Mouse (Mus musculus) hindbrain, embryonic 12.5 days (tissue): ENCODE measurements at regions not wholly inside any gene's neighbourhood (a gene's known extent, or its start where the extent isn't known, plus 50 kb on each side); places are given as distances from the start of the nearest gene placed in this dataset.

Source experiments
- ATAC-seq: fragments of 200-750 bp; cut with Nextera tagmentation; 2 replicates; pipeline ENCODE4 v1.8.0; 2017; ENCODE audit warnings: moderate TSS enrichment; ENCODE audit not compliant: low FRiP score
- H3K27ac ChIP-seq: fragments of 300-500 bp; sonication (generic); 2 replicates; pipeline ENCODE4 v1.5.1; 2016; ENCODE audit warnings: mild to moderate bottlenecking
- H3K27me3 ChIP-seq: fragments of 300-500 bp; sonication (generic); 2 replicates; pipeline ENCODE4 v1.6.1; 2016; ENCODE audit warnings: mild to moderate bottlenecking
- H3K36me3 ChIP-seq: fragments of 300-500 bp; sonication (generic); 2 replicates; pipeline ENCODE4 v1.6.1; 2016; ENCODE audit warnings: mild to moderate bottlenecking
- H3K4me1 ChIP-seq: fragments of 300-500 bp; sonication (generic); 2 replicates; pipeline ENCODE4 v1.6.1; 2016
- H3K4me2 ChIP-seq: fragments of 300-500 bp; sonication (generic); replicated peaks from 2 replicates; pipeline ENCODE4 v1.6.1; 2016; ENCODE audit warnings: mild to moderate bottlenecking
- H3K4me3 ChIP-seq: fragments of 300-500 bp; sonication (generic); 2 replicates; pipeline ENCODE4 v1.5.1; 2016; ENCODE audit warnings: mild to moderate bottlenecking
- H3K9ac ChIP-seq: fragments of 300-500 bp; sonication (generic); 2 replicates; pipeline ENCODE4 v1.6.1; 2016; ENCODE audit warnings: mild to moderate bottlenecking, moderate library complexity
- H3K9me3 ChIP-seq: fragments of 300-500 bp; sonication (generic); replicated peaks from 2 replicates; pipeline ENCODE4 v1.6.1; 2016; ENCODE audit warnings: mild to moderate bottlenecking
- WGBS: fragments of 180-500 bp; shearing (Covaris S2); methylation state at CpG from one replicate; pipeline ENCODE4 v1.1.7; 2016; 5-methylcytosine and 5-hydroxymethylcytosine counted together

DNA sequence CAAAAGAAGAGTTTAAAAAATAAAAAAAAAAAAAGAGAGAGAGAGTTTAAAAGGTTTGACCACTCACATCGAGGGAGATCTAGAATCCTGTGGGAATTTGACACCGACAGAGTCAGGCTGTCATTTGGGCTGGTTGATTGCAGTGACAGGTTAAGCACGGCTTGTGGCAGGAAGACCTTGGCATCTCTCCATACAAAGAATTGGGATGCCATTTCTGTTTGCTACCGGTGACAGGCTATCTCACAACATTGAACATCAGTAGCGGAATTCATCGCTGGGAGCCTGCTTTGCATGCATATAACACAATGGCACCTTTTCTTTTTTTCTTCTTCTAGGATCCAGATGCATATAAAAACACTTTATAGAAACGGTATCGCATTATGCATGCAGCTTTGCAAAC is 53.7 kb upstream of the Gm26657 start:
- 66% methylated on average over 8 of the region's 8 CpGs for WGBS
- Histone ChIP-seq H3K36me3 (no peaks in the 10 kb centered on the region), H3K4me2 (no peak overlapping the region), H3K4me3 (no peak overlapping the region), H3K4me1 (no peaks in the 10 kb centered on the region; the same call in 1 of the 2 replicates), H3K9me3 (no peaks in the 10 kb centered on the region), H3K27ac (no peak overlapping the region), H3K27me3 (no peaks in the 10 kb centered on the region), H3K9ac (no peak overlapping the region)
- ATAC-seq: no peak

DNA sequence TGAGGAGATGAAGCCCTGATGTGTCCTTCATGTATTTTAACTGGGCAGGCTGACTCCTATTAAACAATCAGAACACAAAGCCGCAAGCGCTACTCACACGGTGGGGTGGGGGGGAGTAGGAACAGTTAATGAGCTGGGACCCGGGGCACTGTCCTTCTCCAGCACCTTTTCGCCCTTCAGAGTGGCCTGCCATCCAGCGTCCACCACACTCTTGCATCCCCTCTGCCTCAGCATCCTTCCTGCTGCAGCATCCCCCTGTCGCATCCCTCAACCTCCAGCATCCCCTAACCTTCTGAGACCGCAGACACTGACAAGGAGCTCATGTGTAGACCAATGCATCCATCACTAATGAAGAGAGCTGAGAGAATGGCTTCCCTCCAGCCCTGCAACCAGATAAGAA is 54.2 kb upstream of the Gm26657 start:
- 69% methylated on average over 8 of the region's 8 CpGs for WGBS
- no peak for ATAC-seq
- Histone ChIP-seq H3K36me3 (no peaks in the 10 kb centered on the region), H3K27ac (no peak overlapping the region), H3K9me3 (no peaks in the 10 kb centered on the region), H3K27me3 (no peaks in the 10 kb centered on the region), H3K9ac (no peak overlapping the region), H3K4me3 (no peak overlapping the region), H3K4me2 (peak overlapping the region; percentile 36), H3K4me1 (no peaks in the 10 kb centered on the region; the same call in 1 of the 2 replicates)

DNA sequence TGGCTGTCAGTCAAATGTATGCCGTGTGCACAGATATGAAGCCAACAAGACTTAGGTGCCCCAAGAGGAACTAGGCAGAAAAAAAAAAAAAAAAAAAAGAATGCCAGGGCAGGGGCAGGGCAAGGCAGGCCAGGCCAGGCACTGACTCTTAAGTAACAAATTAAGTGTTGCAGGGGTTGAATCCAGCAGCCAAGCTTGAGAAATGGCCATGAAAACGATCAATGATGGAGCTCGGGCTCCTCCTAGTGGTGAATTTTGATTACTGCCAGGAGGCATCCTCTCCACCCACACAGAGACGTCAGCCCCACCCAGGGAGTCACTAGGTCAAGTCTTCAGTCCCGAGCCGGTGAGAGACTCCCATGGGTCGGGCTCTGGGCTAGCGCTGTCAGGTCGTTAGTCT is 54.7 kb upstream of the Gm26657 start:
- no peaks in the 10 kb centered on the region for H3K27me3 ChIP-seq
- no peak overlapping the region for H3K4me3 ChIP-seq
- H3K9ac ChIP-seq: no peak overlapping the region
- H3K4me1 ChIP-seq: no peaks in the 10 kb centered on the region; the same call in 1 of the 2 replicates
- peak; percentile 63 for ATAC-seq
- no peaks in the 10 kb centered on the region for H3K9me3 ChIP-seq
- WGBS: 9% methylated on average over 9 of the region's 9 CpGs
- peak overlapping the region; percentile 36 for H3K4me2 ChIP-seq
- H3K36me3 ChIP-seq: no peaks in the 10 kb centered on the region
- no peak overlapping the region for H3K27ac ChIP-seq

DNA sequence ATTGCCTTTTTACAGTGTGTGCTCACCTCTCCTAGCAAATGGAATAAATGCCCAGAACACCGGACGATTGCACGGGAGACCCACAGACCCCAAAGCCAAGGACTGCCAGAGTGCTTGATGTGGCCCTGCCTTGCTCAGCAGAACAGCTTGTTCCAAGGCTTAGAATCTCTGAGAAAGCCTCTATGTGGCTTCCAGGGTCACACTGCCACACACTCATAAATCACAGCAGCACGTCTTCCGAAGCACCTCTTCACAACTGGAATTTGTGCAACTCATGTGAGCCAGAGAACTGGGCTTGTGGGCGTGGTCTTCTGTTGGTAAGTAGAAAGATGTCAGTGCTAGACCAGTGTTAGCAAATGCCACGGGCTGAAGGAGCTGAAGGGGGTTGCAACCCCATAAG is 55.8 kb upstream of the Gm26657 start:
- Histone ChIP-seq H3K36me3 (no peaks in the 10 kb centered on the region), H3K27me3 (no peaks in the 10 kb centered on the region), H3K9ac (no peak overlapping the region), H3K9me3 (no peaks in the 10 kb centered on the region), H3K4me1 (no peaks in the 10 kb centered on the region; the same call in 1 of the 2 replicates), H3K4me3 (no peak overlapping the region), H3K27ac (no peak overlapping the region), H3K4me2 (no peak overlapping the region)
- no peak for ATAC-seq
- whole genome bisulfite sequencing: 88% methylated on average over 7 of the region's 7 CpGs

DNA sequence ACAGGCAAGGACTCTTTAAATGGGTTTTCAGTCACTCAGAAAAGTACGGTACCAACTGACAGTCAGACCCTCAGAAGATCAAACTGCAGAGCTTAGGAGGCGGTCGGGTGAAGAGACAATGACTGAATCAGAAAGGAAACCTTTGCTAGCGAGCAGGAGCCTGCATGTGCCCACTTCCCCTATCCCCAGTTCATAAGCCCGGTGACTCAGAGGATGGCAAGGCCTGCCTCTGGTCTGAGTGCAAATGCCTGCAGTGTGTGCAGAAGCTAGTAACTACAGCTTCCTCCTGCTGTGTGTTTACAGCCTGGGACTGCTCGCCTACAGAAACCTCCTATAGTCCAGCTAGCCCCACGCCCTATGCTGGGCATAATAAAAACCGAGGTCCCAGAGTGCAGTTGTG is 58.7 kb upstream of the Gm26657 start:
- Histone ChIP-seq H3K27ac (no peak overlapping the region), H3K9ac (no peak overlapping the region), H3K9me3 (no peaks in the 10 kb centered on the region), H3K27me3 (no peaks in the 10 kb centered on the region), H3K36me3 (no peaks in the 10 kb centered on the region), H3K4me1 (no peaks in the 10 kb centered on the region; the same call in 1 of the 2 replicates), H3K4me2 (no peak overlapping the region), H3K4me3 (no peak overlapping the region)
- ATAC-seq: no peak
- WGBS: 77% methylated on average over 8 of the region's 8 CpGs

DNA sequence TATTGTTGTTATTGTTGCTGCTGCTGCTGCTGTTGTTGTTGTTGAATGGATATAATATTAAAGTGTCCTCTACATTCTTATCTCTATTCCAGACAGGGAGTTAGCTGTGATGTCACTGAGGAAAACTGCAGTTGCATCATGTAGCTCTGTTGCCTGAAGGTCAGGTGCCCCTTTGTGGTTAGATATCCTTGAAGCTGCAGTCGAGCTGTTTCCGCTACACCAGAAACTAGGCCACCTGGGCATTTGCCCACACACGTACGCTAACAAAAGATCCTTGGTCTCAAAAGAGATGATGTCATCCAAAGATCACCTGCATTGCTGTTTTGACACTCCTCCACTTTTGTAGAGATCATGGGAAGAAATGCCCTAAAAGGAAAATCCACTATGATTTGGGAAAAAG is 66.0 kb upstream of the Gm26657 start:
- Histone ChIP-seq H3K4me3 (no peak overlapping the region), H3K4me2 (no peak overlapping the region), H3K4me1 (no peaks in the 10 kb centered on the region), H3K9ac (no peak overlapping the region), H3K27ac (no peak overlapping the region), H3K27me3 (no peaks in the 10 kb centered on the region), H3K9me3 (peaks cover 4% of the 10 kb centered on the region; the same call in 1 of the 2 replicates), H3K36me3 (no peaks in the 10 kb centered on the region)
- ATAC-seq: no peak
- WGBS: 94% methylated on average over 4 of the region's 4 CpGs

DNA sequence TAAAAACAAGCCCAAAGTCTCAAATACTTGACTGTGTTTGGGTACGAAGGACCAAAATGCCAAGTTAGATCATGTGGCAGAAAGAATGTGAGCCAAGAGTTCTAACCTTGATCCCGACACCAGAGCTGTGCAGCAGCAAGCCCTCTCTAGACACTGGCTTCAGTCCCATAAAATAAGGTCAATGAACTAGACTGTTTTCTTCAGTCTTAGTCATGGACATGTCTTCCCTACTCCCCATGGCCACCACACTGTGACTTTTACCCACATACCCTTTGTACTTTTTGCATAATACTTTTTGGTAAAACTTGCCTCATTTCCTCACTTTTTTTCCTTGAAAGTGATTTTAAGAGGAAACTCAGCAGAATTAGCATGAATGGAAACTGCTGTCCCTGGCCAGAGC is 74.9 kb upstream of the Gm26657 start:
- Histone ChIP-seq H3K27ac (no peak overlapping the region), H3K4me3 (no peak overlapping the region), H3K9ac (no peak overlapping the region), H3K27me3 (no peaks in the 10 kb centered on the region), H3K4me1 (no peaks in the 10 kb centered on the region), H3K9me3 (no peaks in the 10 kb centered on the region), H3K4me2 (no peak overlapping the region), H3K36me3 (no peaks in the 10 kb centered on the region)
- WGBS: 85% methylated on average over 2 of the region's 2 CpGs
- ATAC-seq: no peak

DNA sequence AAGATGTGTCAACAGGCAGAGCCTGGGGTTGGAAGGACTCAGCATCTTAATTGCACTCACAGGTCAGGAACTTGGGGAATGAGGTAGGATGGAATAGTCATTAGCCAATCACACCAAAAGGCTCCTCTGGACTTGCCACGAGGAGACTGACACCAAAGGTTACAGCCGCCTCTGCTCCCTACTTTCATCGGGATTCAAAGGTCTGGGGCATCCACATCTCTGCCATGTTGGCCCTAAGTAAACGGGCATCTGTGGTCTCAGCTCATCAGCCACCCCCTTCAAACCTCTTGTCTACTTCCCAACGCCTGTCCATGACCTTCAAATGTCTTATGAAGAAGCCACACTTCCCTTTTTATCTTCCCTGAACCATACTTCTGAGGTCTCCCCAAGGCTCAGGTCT is 78.1 kb upstream of the Gm26657 start:
- Histone ChIP-seq H3K4me3 (no peak overlapping the region), H3K9ac (no peak overlapping the region), H3K4me2 (no peak overlapping the region), H3K36me3 (no peaks in the 10 kb centered on the region), H3K4me1 (no peaks in the 10 kb centered on the region), H3K27ac (no peak overlapping the region), H3K27me3 (no peaks in the 10 kb centered on the region), H3K9me3 (no peaks in the 10 kb centered on the region)
- WGBS: 69% methylated on average over 5 of the region's 5 CpGs
- ATAC-seq: no peak

DNA sequence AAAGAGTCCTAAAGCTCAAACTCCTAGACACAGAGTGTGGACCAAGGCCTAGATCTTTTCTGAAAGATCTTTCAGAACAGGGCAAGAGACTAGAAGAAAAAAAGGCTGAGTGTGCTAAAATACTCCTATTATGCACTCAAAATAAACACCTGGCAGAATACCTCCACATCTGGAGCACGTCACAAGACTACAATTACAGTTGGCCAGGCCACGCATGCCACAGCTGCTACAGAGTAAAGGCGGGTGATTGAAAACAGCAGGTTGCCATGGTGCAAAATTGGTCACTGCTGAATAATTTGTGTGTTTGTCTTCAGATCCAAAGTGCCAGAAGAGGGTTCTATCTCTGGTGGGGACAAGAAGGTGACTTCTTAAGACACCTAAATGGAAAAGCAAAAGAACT is 82.8 kb upstream of the Gm26657 start:
- H3K36me3 ChIP-seq: no peaks in the 10 kb centered on the region
- H3K27ac ChIP-seq: no peak overlapping the region
- no peak overlapping the region for H3K4me2 ChIP-seq
- H3K9ac ChIP-seq: no peak overlapping the region
- H3K4me3 ChIP-seq: no peak overlapping the region
- no peaks in the 10 kb centered on the region for H3K27me3 ChIP-seq
- no peaks in the 10 kb centered on the region for H3K9me3 ChIP-seq
- ATAC-seq: no peak
- H3K4me1 ChIP-seq: peaks cover 4% of the 10 kb centered on the region; the same call in 1 of the 2 replicates
- 76% methylated on average over 3 of the region's 3 CpGs for WGBS

DNA sequence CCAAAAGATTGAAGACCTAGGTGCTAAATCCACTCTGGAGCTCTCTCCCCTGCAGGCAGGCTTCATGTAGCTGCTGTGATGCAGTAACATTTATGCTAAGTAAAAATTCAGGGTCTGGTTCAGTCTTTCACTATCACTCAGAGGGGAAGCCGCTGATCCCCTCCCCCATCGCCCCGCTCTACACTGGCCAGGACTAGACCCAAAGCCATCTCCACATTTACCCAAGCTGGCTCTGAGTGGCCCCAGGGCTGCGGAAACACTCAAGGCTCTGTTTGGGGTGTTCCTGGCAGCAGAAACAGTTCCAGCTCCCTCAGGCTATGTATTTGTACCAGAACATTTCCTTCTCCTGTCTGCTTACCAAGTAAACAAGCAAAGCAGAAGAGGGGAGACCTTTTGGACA is 85.5 kb upstream of the Gm26657 start:
- Histone ChIP-seq H3K36me3 (no peaks in the 10 kb centered on the region), H3K27ac (no peak overlapping the region), H3K4me1 (peaks cover 4% of the 10 kb centered on the region; the same call in 1 of the 2 replicates), H3K9ac (no peak overlapping the region), H3K27me3 (no peaks in the 10 kb centered on the region), H3K9me3 (no peaks in the 10 kb centered on the region), H3K4me2 (no peak overlapping the region), H3K4me3 (no peak overlapping the region)
- no peak for ATAC-seq
- 81% methylated on average over 4 of the region's 4 CpGs for WGBS

DNA sequence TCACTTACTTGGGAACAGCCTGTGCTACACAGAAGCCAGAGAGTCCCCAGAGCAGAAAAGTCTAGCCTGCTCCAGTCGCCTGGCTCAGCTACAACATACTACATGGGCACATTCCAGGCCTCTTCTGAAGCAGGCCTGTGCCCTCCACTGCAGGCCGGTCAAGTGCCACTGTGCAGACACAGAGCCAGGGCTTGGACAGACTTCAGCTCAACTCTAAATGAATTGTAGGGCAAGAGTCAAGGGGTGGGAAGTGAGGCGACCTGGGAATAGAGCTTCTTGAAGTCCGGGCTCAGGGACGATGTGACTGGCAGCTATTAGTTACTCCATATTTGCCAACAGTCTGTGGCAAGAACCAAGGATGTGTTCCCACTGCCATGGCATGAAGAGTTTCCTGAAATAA is 87.1 kb upstream of the Gm26657 start:
- Histone ChIP-seq H3K27me3 (no peaks in the 10 kb centered on the region), H3K4me1 (peaks cover 4% of the 10 kb centered on the region; the same call in 1 of the 2 replicates), H3K9me3 (no peaks in the 10 kb centered on the region), H3K9ac (no peak overlapping the region), H3K27ac (no peak overlapping the region), H3K4me3 (no peak overlapping the region), H3K4me2 (no peak overlapping the region), H3K36me3 (no peaks in the 10 kb centered on the region)
- ATAC-seq: no peak
- WGBS: 89% methylated on average over 5 of the region's 5 CpGs

DNA sequence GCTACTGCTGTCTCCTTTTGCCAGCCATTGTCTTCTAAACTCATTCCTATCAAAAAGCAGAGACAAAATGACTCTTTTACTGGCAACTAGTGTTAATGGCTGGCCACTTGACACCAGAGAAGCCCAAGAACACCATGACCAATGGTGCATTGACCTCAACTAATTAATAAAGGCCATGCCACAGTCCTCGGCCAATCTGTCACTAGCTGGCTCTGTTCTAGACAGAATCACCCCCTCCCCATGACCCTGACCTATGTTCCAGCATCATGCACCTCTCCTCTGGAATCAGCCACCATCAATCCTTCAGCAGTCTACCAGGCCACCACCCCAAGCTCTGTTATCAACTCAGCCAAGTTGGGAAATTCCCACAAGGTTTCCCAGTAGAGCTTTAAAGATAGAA is 90.1 kb upstream of the Gm26657 start:
- Histone ChIP-seq H3K4me2 (no peak overlapping the region), H3K9ac (no peak overlapping the region), H3K4me1 (peaks cover 4% of the 10 kb centered on the region; the same call in 1 of the 2 replicates), H3K27me3 (no peaks in the 10 kb centered on the region), H3K9me3 (no peaks in the 10 kb centered on the region), H3K27ac (no peak overlapping the region), H3K36me3 (no peaks in the 10 kb centered on the region), H3K4me3 (no peak overlapping the region)
- ATAC-seq: no peak
- WGBS: 33% methylated on average over 1 of the region's 1 CpGs

DNA sequence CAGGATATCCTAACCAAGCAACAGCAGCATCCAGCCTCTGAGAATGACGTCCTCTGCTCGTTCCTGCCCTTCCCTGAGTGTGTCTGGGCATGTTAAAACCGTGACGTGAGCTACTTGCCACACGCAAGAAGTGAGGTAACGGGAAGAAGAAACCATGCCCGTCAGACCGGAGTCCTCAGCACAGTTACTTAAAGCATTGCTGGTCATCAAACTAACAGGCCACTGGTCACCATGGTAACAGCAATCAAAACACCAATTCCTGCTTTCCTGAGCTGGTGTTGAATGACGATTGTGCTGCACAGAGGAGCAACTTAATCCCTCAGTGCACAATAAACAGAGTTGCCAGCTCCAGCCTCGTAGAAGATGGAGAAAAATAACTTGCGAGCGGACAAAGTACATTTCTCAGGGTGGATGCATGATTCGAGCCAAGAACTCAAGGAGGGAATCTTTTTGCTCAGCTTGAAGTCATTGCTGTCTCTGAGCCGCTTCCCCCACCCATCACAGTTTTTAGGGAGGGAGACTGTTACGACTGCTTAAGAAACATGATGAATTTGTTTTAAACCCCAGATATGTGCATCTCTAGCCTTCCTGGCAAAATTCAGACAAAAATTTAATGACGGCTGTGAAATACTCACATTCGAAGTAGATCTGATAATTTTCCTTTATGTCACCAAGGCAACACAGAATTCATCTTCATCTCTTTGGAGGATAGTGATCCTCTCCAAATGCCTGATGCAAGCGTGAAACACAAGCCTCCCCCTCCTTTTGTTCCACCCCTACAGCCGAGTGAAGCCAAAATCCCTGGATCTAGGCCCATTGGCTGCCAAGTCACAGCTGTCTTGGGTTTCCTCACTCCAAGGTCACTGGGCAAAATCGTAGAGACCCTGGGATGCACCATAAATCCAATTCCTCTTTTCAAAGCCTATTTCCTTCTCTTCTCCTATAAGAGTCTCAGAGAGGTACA is 95.6 kb upstream of the Gm26657 start:
- H3K27ac ChIP-seq: no peak overlapping the region
- no peak overlapping the region for H3K9ac ChIP-seq

More for the DNA sequence above, 95.6 kb upstream of the Gm26657 start:
- H3K9me3 ChIP-seq: no peaks in the 10 kb centered on the region
- H3K36me3 ChIP-seq: no peaks in the 10 kb centered on the region
- H3K27me3 ChIP-seq: no peaks in the 10 kb centered on the region
- H3K4me1 ChIP-seq: peaks cover 10% of the 10 kb centered on the region
- H3K4me3 ChIP-seq: no peak overlapping the region
- WGBS: 29% methylated on average over 20 of the region's 20 CpGs
- H3K4me2 ChIP-seq: peak overlapping the region; percentile 33
- ATAC-seq: 0 out of 2 replicates have a peak, but pooled peaks have one; percentile 56
